Mouse (Mus musculus) embryonic stem cell, embryonic (primary cell): ENCODE measurements around the gene Ets1.

Experiments used
- CTCF ChIA-PET, 4 experiments: fragments of 300-600 bp in 2 of 4; fragments of 350-600 bp in 2 of 4; sonication (Branson Sonifier 250); formaldehyde crosslinking; loops; one replicate each; lab custom pipeline; 2022; ENCODE audit warnings: inconsistent platforms in 2 of 4; lab: Charles Lee
- POLR2A ChIA-PET, 4 experiments: fragments of 300-600 bp in 2 of 4; fragments of 350-600 bp in 2 of 4; sonication (Branson Sonifier 250); formaldehyde crosslinking; loops; one replicate each; lab custom pipeline; 2022; ENCODE audit warnings: antibody characterized with exemption in 4 of 4, inconsistent platforms in 1 of 4; lab: Charles Lee

The Ets1 gene

GRCm38 (mm10) chr9:32635627-32636385, at the start of gene Ets1:
Ets1 (plus strand) TSS chr9:32636221.
- POLR2A ChIA-PET: interaction anchor here in 1 of 4 experiments (0.7 kb wide), 2 partner anchors 117 to 378 kb away, joined by 4 to 7 read pairs; no protein-coding TSS in a partner anchor
- CTCF ChIA-PET: no interaction called here

- ChIA-PET CTCF (interaction anchor here in 3 of 4 experiments (0.5 to 3.5 kb wide), 11 partner anchors 10 to 515 kb away, joined by 3 to 15 read pairs (median 4); no protein-coding TSS in a partner anchor), POLR2A (no interaction called here)
These were observed 46.1 kb upstream of the Ets1 start for GRCm38 (mm10) chr9:32589900-32590299.

- POLR2A ChIA-PET: no interaction called here
These were observed 45.5 kb upstream of the Ets1 start for GRCm38 (mm10) chr9:32590571-32590970.

GRCm38 (mm10) chr9:32591732-32592582, 44.1 kb upstream of the Ets1 start:
- ChIA-PET CTCF (interaction anchor here (0.6 to 1.9 kb wide), 11 partner anchors 104 to 902 kb away, joined by 3 to 8 read pairs (median 4); no protein-coding TSS in a partner anchor), POLR2A (interaction anchor here in 1 of 4 experiments (1.1 kb wide), 1 partner anchor 309 kb away, joined by 3 read pairs; no protein-coding TSS in a partner anchor)

More at GRCm38 (mm10) chr9:32590571-32590970, 45.5 kb upstream of the Ets1 start:
- CTCF ChIA-PET: interaction anchor here in 3 of 4 experiments (0.5 to 3.5 kb wide), 10 partner anchors 9 to 515 kb away, joined by 3 to 12 read pairs (median 4); no protein-coding TSS in a partner anchor

- ChIA-PET CTCF (interaction anchor here (0.6 to 1.9 kb wide), 6 partner anchors 134 to 903 kb away, joined by 3 to 8 read pairs (median 4); no protein-coding TSS in a partner anchor), POLR2A (interaction anchor here in 1 of 4 experiments (1.1 kb wide), 1 partner anchor 309 kb away, joined by 3 read pairs; no protein-coding TSS in a partner anchor)
These were observed 43.5 kb upstream of the Ets1 start for GRCm38 (mm10) chr9:32592583-32592890.

- ChIA-PET POLR2A (no interaction called here), CTCF (no interaction called here)
These were observed 42.2 kb upstream of the Ets1 start for GRCm38 (mm10) chr9:32593816-32594215.

GRCm38 (mm10) chr9:32594346-32594745, 41.7 kb upstream of the Ets1 start:
- ChIA-PET POLR2A (no interaction called here), CTCF (no interaction called here)

- CTCF ChIA-PET: interaction anchor here in 1 of 4 experiments (0.6 kb wide), 1 partner anchor 399 kb away, joined by 5 read pairs; no protein-coding TSS in a partner anchor
- POLR2A ChIA-PET: no interaction called here
These were observed 40.8 kb upstream of the Ets1 start for GRCm38 (mm10) chr9:32595076-32595820.

- ChIA-PET CTCF (interaction anchor here in 1 of 4 experiments (0.8 kb wide), 1 partner anchor 191 kb away, joined by 4 read pairs; no protein-coding TSS in a partner anchor), POLR2A (no interaction called here)
These were observed 39.7 kb upstream of the Ets1 start for GRCm38 (mm10) chr9:32596366-32596765.

- POLR2A ChIA-PET: interaction anchor here in 1 of 4 experiments (0.6 kb wide), 2 partner anchors 299 to 1342 kb away, joined by 3 read pairs; no protein-coding TSS in a partner anchor
These were observed 34.1 kb upstream of the Ets1 start for GRCm38 (mm10) chr9:32601953-32602352.

GRCm38 (mm10) chr9:32603097-32603496, 32.9 kb upstream of the Ets1 start:
- CTCF ChIA-PET: no interaction called here
- POLR2A ChIA-PET: no interaction called here

More at GRCm38 (mm10) chr9:32601953-32602352, 34.1 kb upstream of the Ets1 start:
- CTCF ChIA-PET: no interaction called here

GRCm38 (mm10) chr9:32607218-32607617, 28.8 kb upstream of the Ets1 start:
- ChIA-PET POLR2A (interaction anchor here in 1 of 4 experiments (0.6 kb wide), 1 partner anchor 26 kb away, joined by 3 read pairs; no protein-coding TSS in a partner anchor), CTCF (interaction anchor here in 2 of 4 experiments (0.6 to 0.7 kb wide), 2 partner anchors 21 to 22 kb away, joined by 8 read pairs; no protein-coding TSS in a partner anchor)

GRCm38 (mm10) chr9:32608831-32609610, 27.0 kb upstream of the Ets1 start:
- POLR2A ChIA-PET: no interaction called here
- CTCF ChIA-PET: no interaction called here

GRCm38 (mm10) chr9:32610218-32610617, 25.8 kb upstream of the Ets1 start:
- ChIA-PET POLR2A (no interaction called here), CTCF (interaction anchor here in 1 of 4 experiments (0.6 kb wide), 1 partner anchor 21 kb away, joined by 3 read pairs; no protein-coding TSS in a partner anchor)

- CTCF ChIA-PET: interaction anchor here in 1 of 4 experiments (0.6 kb wide), 1 partner anchor 21 kb away, joined by 3 read pairs; no protein-coding TSS in a partner anchor
These were observed 25.4 kb upstream of the Ets1 start for GRCm38 (mm10) chr9:32610631-32611030.

GRCm38 (mm10) chr9:32611340-32611739, 24.7 kb upstream of the Ets1 start:
- CTCF ChIA-PET: no interaction called here
- POLR2A ChIA-PET: no interaction called here

More at GRCm38 (mm10) chr9:32610631-32611030, 25.4 kb upstream of the Ets1 start:
- POLR2A ChIA-PET: no interaction called here

GRCm38 (mm10) chr9:32612426-32612825, 23.6 kb upstream of the Ets1 start:
- POLR2A ChIA-PET: no interaction called here
- CTCF ChIA-PET: no interaction called here
